Mouse (Mus musculus) testis, adult 2 months (tissue): ENCODE results near the gene Ccdc184.

ENCODE experiments used
- CTCF ChIP-seq: fragments of 200-500 bp; IDR thresholded peaks from 2 replicates; pipeline ENCODE4 v1.5.1; 2012; ENCODE audit warnings: low read depth, mild to moderate bottlenecking, inconsistent platforms, low read length, moderate library complexity; ENCODE audit not compliant: control insufficient read depth, insufficient read depth, insufficient replicate concordance
- POLR2A ChIP-seq: fragments of 200-500 bp; IDR thresholded peaks from 2 replicates; pipeline ENCODE4 v1.6.1; 2012; ENCODE audit warnings: low read depth, mild to moderate bottlenecking, inconsistent platforms, low read length, moderate library complexity; ENCODE audit not compliant: control insufficient read depth

GRCm38 (mm10) chr15:98177320-98177719 is 10.4 kb downstream of the Ccdc184 start:
- no peak for TF ChIP-seq CTCF
- TF ChIP-seq POLR2A = no peak
